Mouse (Mus musculus) stomach, embryonic 15.5 days (tissue): Measurements from ENCODE around the gene Szt2. TPM values are rescaled to one million over a fixed set of nuclear protein-coding genes. Genes with fewer than 3 reads are reported as not detected.
A peak's percentile ranks its signal among the peaks of the same experiment; 100 is the strongest.

Experiments
- ATAC-seq: fragments of 200-750 bp; cut with Nextera tagmentation; 2 replicates; pipeline ENCODE4 v1.8.0; 2017; ENCODE audit warnings: low read depth, moderate number of reproducible peaks, moderate TSS enrichment; ENCODE audit not compliant: insufficient read depth, low FRiP score
- H3K27ac ChIP-seq: fragments of 300-500 bp; sonication (generic); 2 replicates; pipeline ENCODE4 v1.5.1; 2015; ENCODE audit warnings: mild to moderate bottlenecking, inconsistent platforms
- H3K27me3 ChIP-seq: fragments of 300-500 bp; sonication (generic); replicated peaks from 2 replicates; pipeline ENCODE4 v1.6.1; 2015; ENCODE audit warnings: inconsistent platforms
- H3K36me3 ChIP-seq: fragments of 300-500 bp; sonication (generic); 2 replicates; pipeline ENCODE4 v1.6.1; 2015; ENCODE audit warnings: inconsistent platforms
- H3K4me1 ChIP-seq: fragments of 300-500 bp; sonication (generic); 2 replicates; pipeline ENCODE4 v1.6.1; 2015; ENCODE audit warnings: inconsistent platforms
- H3K4me2 ChIP-seq: fragments of 300-500 bp; sonication (generic); 2 replicates; pipeline ENCODE4 v1.6.1; 2015; ENCODE audit warnings: mild to moderate bottlenecking, inconsistent platforms
- H3K4me3 ChIP-seq: fragments of 300-500 bp; sonication (generic); replicated peaks from 2 replicates; pipeline ENCODE4 v1.5.1; 2015; ENCODE audit warnings: inconsistent platforms
- H3K9ac ChIP-seq: fragments of 300-500 bp; sonication (generic); 2 replicates; pipeline ENCODE4 v1.6.1; 2015; ENCODE audit warnings: inconsistent platforms
- H3K9me3 ChIP-seq: fragments of 300-500 bp; sonication (generic); 2 replicates; pipeline ENCODE4 v1.6.1; 2016; ENCODE audit warnings: inconsistent platforms
- WGBS: fragments of 180-500 bp; shearing (Covaris S2); methylation state at CpG from one replicate; pipeline ENCODE4 v1.1.7; 2015; 5-methylcytosine and 5-hydroxymethylcytosine counted together
- polyA plus RNA-seq: library from polyadenylated mRNA; unstranded; fragments of >200 nt; fragmentation: Nextera tagmentation; extraction: Ambion mirVana; gene quantifications from 2 replicates; pipeline ENCODE4 v1.2.1, GENCODE M21; 2015

Gene Szt2
- polyA plus RNA-seq, 1 experiment from 2014 or later: 4.8 TPM

- no peak overlapping the region for H3K4me2 ChIP-seq
- no peak overlapping the region for H3K9ac ChIP-seq
- no peaks in the 10 kb centered on the region for H3K4me1 ChIP-seq
- no peaks in the 10 kb centered on the region for H3K27me3 ChIP-seq
- H3K27ac ChIP-seq: no peak overlapping the region
- 90% methylated on average over 3 of the region's 3 CpGs for WGBS
- no peaks in the 10 kb centered on the region for H3K9me3 ChIP-seq
- H3K36me3 ChIP-seq: no peaks in the 10 kb centered on the region
- no peak for ATAC-seq
- H3K4me3 ChIP-seq: no peak overlapping the region
These were observed 57.2 kb downstream of the Szt2 start for GRCm38 (mm10) chr4:118351828-118352227.

DNA sequence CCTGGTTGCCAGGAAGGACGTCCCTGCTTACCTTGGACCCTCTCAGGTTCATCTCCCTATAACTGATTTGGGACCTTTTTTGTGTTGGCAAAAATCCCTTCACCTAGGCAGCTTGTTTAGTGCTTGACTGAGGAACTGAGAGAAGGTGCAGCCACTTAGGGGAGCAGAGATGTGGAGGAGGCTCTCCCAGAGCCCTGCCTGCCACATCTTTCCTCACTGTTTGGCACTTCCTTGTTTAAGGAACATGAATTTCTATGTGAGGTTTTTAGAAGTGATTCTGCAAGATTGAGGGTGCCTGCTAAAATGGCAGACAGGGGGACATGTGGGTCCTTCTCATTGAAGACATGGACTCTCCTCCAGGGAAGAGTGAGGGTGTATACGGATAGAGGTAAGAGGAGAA lies 58.2 kb downstream of the Szt2 start:
- Histone ChIP-seq H3K4me2 (no peak overlapping the region), H3K27me3 (no peaks in the 10 kb centered on the region), H3K9me3 (no peaks in the 10 kb centered on the region), H3K27ac (no peak overlapping the region), H3K4me1 (no peaks in the 10 kb centered on the region), H3K9ac (no peak overlapping the region), H3K4me3 (no peak overlapping the region), H3K36me3 (no peaks in the 10 kb centered on the region)
- no peak for ATAC-seq
- 72% methylated on average over 2 of the region's 2 CpGs for WGBS

DNA sequence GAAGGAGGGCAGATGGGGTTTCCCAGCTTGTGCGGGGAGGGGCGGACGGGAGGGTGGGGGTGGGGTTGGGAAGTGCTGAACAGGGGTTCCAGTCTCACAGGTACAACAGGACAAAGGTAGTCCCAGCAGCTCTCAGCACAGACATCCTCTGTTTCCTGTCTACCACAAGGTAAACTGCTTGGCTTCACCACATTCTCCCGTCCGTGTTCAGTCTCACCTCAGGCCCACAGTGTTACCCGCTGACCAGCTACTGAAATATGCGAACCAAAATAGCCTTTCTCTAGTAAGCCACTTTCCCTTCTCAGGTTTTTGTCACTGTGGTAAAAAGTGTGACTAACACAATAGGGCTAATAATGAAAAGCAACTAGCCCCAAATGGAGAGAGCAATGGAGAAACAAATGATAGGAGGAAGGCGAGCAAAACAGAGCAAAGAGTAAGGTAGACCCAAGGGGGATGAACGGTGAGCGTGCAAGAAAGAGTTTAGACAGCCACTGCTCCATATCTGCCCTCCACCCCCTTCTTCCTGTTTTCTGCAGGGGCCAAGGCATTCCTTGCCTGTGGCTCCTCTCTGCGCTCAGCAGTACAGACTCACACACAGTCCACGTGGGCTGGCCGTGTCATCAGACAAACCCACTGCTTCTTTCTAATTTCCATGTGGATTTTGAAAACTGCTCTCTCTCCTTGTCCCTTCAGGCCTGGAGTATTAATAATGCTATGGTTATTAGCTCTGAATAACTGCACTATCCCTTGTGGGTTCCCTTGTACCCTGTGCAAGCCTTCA lies 61.4 kb downstream of the Szt2 start:
- Histone ChIP-seq H3K4me3 (no peak overlapping the region), H3K4me2 (no peak overlapping the region), H3K4me1 (no peaks in the 10 kb centered on the region), H3K27me3 (no peaks in the 10 kb centered on the region), H3K27ac (no peak overlapping the region), H3K9ac (no peak overlapping the region), H3K9me3 (no peaks in the 10 kb centered on the region), H3K36me3 (no peaks in the 10 kb centered on the region)
- ATAC-seq: no peak
- WGBS: 51% methylated on average over 13 of the region's 13 CpGs

DNA sequence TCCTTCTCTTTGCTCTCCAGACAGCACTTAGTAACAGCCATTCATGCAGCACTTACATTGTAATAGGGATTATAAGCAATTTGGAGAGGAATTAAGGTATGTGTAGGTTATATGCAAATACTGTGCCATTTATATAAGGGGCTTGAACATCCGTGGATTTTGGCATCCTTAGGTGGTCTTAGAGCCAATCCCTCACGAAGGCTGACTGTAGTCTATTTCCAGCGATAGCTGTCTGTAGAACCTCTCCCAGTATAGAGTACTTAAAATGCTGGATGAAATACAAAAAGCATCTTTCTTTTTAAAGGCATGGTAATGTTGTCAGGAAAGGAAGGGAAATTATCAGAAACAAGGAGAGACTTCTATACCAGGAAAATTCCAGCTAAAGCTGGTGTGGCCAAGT lies 67.6 kb downstream of the Szt2 start:
- H3K36me3 ChIP-seq: no peaks in the 10 kb centered on the region
- H3K9me3 ChIP-seq: no peaks in the 10 kb centered on the region
- no peak for ATAC-seq
- H3K9ac ChIP-seq: no peak overlapping the region
- WGBS: 78% methylated on average over 3 of the region's 3 CpGs
- no peak overlapping the region for H3K4me2 ChIP-seq
- H3K27me3 ChIP-seq: no peaks in the 10 kb centered on the region
- no peaks in the 10 kb centered on the region for H3K4me1 ChIP-seq
- no peak overlapping the region for H3K4me3 ChIP-seq
- H3K27ac ChIP-seq: no peak overlapping the region; the same call in 1 of the 2 replicates

GRCm38 (mm10) chr4:118336658-118337057 lies 72.4 kb downstream of the Szt2 start:
- no peak overlapping the region for H3K4me3 ChIP-seq
- ATAC-seq: no peak
- H3K4me2 ChIP-seq: no peak overlapping the region
- H3K9me3 ChIP-seq: no peaks in the 10 kb centered on the region
- no peak overlapping the region for H3K27ac ChIP-seq
- no peaks in the 10 kb centered on the region for H3K4me1 ChIP-seq
- no peak overlapping the region for H3K9ac ChIP-seq
- 14% methylated on average over 7 of the region's 7 CpGs for whole genome bisulfite sequencing
- no peaks in the 10 kb centered on the region for H3K27me3 ChIP-seq
- no peaks in the 10 kb centered on the region for H3K36me3 ChIP-seq

- H3K9me3 ChIP-seq: no peaks in the 10 kb centered on the region
- 62% methylated on average over 4 of the region's 4 CpGs for WGBS
- no peak overlapping the region for H3K27ac ChIP-seq
- H3K4me1 ChIP-seq: no peaks in the 10 kb centered on the region
- H3K36me3 ChIP-seq: no peaks in the 10 kb centered on the region
- H3K9ac ChIP-seq: no peak overlapping the region
- H3K4me3 ChIP-seq: no peak overlapping the region
- no peaks in the 10 kb centered on the region for H3K27me3 ChIP-seq
- H3K4me2 ChIP-seq: no peak overlapping the region
- ATAC-seq: no peak
These were observed 73.1 kb downstream of the Szt2 start for GRCm38 (mm10) chr4:118335991-118336390.

DNA sequence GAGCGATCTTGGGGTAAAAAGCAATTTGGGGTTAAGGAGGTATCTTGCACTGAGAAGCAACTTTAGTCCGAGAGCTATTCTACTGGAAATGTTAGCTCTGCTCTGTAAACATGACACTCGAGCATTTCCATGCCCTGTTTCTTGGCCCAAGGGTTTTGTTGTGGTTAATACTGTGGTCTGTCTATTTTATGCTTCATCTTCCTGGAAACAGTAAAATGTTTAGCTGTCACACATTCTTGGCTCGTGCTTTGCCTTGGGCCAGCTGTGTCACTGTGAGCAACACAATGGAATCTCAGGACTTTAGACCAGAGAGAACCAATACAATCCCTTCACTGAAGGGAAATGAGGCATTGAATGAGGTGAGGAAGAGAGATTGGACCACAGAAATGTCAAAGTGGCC lies 77.3 kb downstream of the Szt2 start:
- H3K4me2 ChIP-seq: no peak overlapping the region
- H3K27me3 ChIP-seq: no peaks in the 10 kb centered on the region
- no peak overlapping the region for H3K4me3 ChIP-seq
- no peaks in the 10 kb centered on the region for H3K9me3 ChIP-seq
- no peak for ATAC-seq
- 0 out of 2 replicates have a peak overlapping the region, but pooled peaks have one; percentile 18 for H3K27ac ChIP-seq
- no peak overlapping the region for H3K9ac ChIP-seq
- 30% methylated on average over 4 of the region's 4 CpGs for WGBS
- H3K4me1 ChIP-seq: no peaks in the 10 kb centered on the region
- no peaks in the 10 kb centered on the region for H3K36me3 ChIP-seq

DNA sequence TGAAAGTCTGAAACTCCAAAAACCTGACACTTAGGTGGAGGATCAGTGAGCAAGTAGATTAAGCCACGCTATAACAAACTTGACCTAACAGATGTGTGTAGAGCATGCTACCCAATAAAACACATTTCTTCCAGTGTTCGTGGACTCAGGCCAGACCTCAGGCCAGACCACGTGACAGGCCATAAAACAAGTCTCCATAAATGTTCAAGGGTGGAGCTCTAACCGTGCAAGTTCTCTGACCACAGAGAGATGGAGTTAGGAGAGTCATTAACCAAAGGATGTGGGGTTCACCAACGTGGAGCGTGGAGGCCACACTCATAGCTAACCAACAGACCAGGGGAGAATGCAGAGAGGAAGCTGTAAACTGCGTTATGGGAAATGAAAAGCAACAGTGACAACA lies 82.6 kb downstream of the Szt2 start:
- H3K9ac ChIP-seq: no peak overlapping the region
- H3K4me1 ChIP-seq: no peaks in the 10 kb centered on the region
- 58% methylated on average over 7 of the region's 7 CpGs for WGBS
- H3K4me3 ChIP-seq: no peak overlapping the region
- no peaks in the 10 kb centered on the region for H3K9me3 ChIP-seq
- ATAC-seq: no peak
- no peaks in the 10 kb centered on the region for H3K36me3 ChIP-seq
- no peaks in the 10 kb centered on the region for H3K27me3 ChIP-seq
- no peak overlapping the region for H3K27ac ChIP-seq
- no peak overlapping the region for H3K4me2 ChIP-seq

DNA sequence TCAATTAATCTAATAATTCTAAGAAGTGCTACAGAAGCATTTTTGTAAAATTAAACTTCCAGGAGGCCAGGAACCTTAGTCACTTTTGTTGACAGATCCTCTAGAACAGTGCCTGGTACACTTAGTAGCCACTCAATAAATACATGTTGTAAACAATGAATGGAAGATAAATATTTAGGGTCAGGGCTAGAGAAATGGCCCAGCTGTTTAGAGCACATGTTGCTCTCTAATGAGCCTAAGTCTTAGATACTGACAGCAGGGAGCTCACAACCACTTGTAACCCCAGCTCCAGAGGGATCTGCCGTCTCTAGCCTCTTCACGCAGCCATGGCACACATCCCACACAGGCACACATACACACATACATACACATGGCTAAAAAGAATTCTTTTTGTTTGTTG lies 88.4 kb downstream of the Szt2 start:
- Histone ChIP-seq H3K4me1 (no peaks in the 10 kb centered on the region), H3K9me3 (no peaks in the 10 kb centered on the region), H3K27me3 (no peaks in the 10 kb centered on the region), H3K4me2 (no peak overlapping the region), H3K9ac (no peak overlapping the region), H3K36me3 (no peaks in the 10 kb centered on the region), H3K27ac (0 out of 2 replicates have a peak overlapping the region, but pooled peaks have one; percentile 17), H3K4me3 (no peak overlapping the region)
- no peak for ATAC-seq
- 62% methylated on average over 2 of the region's 2 CpGs for WGBS

- no peaks in the 10 kb centered on the region for H3K27me3 ChIP-seq
- 31% methylated on average over 8 of the region's 8 CpGs for WGBS
These were observed 89.2 kb downstream of the Szt2 start for GRCm38 (mm10) chr4:118319706-118320344.

GRCm38 (mm10) chr4:118316662-118317061 lies 92.4 kb downstream of the Szt2 start:
- no peaks in the 10 kb centered on the region for H3K36me3 ChIP-seq
- no peak overlapping the region for H3K27ac ChIP-seq
- no peaks in the 10 kb centered on the region for H3K9me3 ChIP-seq
- WGBS: 74% methylated on average over 4 of the region's 4 CpGs
- H3K4me3 ChIP-seq: no peak overlapping the region
- H3K27me3 ChIP-seq: no peaks in the 10 kb centered on the region
- no peak overlapping the region for H3K9ac ChIP-seq
- no peak for ATAC-seq
- H3K4me2 ChIP-seq: no peak overlapping the region
- H3K4me1 ChIP-seq: 0 out of 2 replicates have a peak, but pooled peaks cover 8% of the 10 kb centered on the region

More at GRCm38 (mm10) chr4:118319706-118320344, 89.2 kb downstream of the Szt2 start:
- peak overlapping the region; percentile 64 for H3K27ac ChIP-seq
- H3K36me3 ChIP-seq: no peaks in the 10 kb centered on the region
- 0 out of 2 replicates have a peak, but pooled peaks cover 8% of the 10 kb centered on the region for H3K4me1 ChIP-seq
- no peaks in the 10 kb centered on the region for H3K9me3 ChIP-seq
- no peak overlapping the region; the same call in 1 of the 2 replicates for H3K4me2 ChIP-seq
- no peak overlapping the region for H3K4me3 ChIP-seq
- ATAC-seq: peak; percentile 86
- H3K9ac ChIP-seq: no peak overlapping the region

DNA sequence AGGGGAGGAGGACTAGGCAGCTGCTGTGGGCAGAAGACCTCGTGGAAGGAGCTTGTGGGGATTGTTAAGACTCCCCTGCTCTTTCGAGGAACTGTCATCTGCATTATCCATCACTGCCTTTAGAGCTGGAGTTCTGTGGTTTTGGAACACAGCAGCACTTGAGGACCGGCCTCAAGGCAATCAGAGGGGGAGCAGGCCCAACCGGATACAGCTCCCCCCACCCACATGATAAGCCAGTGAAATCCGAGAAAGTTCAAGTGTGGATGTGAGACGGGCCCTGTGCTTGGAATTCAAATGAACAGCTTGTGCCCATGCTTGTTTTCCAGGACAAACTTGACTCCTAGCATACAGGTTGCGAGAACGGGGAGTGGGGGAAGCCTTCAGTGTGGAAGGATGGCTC lies 93.8 kb downstream of the Szt2 start:
- 0 out of 2 replicates have a peak, but pooled peaks cover 8% of the 10 kb centered on the region for H3K4me1 ChIP-seq

More for the DNA sequence above, 93.8 kb downstream of the Szt2 start:
- Histone ChIP-seq H3K4me3 (no peak overlapping the region), H3K9ac (no peak overlapping the region), H3K36me3 (no peaks in the 10 kb centered on the region), H3K9me3 (no peaks in the 10 kb centered on the region), H3K4me2 (no peak overlapping the region), H3K27me3 (no peaks in the 10 kb centered on the region), H3K27ac (no peak overlapping the region)
- WGBS: 25% methylated on average over 8 of the region's 8 CpGs
- ATAC-seq: no peak
